Mouse (Mus musculus) neutrophil, adult 65 days (primary cell): ENCODE data around the gene Fam118b. TPM values are rescaled to one million over a fixed set of nuclear protein-coding genes. Genes with fewer than 3 reads are reported as not detected.

Experiments
- total RNA-seq: library from RNA; stranded (reverse); gene quantifications from 2 replicates; pipeline ENCODE4 v1.2.4, GENCODE M21; 2023

Gene Fam118b
- 9.4 and 9.8 TPM in 2 replicates for total RNA-seq

DNA sequence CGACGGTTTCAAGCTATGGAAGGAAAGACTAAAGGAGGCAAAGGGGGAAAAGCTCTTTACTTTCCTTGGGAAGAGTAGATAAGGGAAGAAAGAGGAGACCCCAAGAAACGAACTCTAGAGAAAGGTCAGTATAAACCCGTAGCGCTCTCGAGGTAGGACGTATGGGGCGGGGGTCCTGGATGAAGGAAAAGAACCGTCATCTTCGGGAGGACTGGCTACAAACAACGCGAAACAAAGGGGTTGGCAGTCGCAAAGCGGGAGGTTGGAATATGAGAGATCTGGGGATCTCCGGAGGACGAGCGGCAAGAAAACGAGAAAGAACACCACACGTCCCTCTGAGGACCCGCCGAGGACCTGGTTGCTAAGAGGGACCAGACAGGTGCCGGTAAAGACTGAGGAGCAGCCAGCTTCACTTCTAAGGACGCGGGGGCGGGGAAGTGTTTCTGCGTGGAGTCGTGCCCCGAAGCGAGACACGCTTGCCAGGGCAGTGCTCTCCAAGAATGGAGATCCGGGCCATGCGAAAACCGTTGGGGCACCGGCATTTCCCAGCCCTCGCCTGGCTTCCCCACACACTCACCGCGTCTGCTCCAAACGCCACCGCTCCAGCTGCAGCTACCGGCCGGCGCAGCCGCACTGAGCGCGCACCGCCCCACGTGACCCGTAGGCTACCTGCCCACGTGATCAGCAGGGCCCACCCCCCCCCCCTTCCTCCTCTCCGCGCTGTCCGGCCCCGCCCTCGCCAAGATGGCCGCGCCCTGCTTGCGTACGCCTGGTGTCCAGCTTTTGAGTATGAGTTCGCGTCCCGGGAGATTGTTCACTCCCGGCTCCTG, at the start of gene Fam118b, which contains the start of gene Rpusd4:
TSS of gene Fam118b (minus strand) at position 660 of the 830 bp plus-strand sequence.
TSS of gene Rpusd4 (plus strand) at position 720 of the 830 bp plus-strand sequence.

DNA sequence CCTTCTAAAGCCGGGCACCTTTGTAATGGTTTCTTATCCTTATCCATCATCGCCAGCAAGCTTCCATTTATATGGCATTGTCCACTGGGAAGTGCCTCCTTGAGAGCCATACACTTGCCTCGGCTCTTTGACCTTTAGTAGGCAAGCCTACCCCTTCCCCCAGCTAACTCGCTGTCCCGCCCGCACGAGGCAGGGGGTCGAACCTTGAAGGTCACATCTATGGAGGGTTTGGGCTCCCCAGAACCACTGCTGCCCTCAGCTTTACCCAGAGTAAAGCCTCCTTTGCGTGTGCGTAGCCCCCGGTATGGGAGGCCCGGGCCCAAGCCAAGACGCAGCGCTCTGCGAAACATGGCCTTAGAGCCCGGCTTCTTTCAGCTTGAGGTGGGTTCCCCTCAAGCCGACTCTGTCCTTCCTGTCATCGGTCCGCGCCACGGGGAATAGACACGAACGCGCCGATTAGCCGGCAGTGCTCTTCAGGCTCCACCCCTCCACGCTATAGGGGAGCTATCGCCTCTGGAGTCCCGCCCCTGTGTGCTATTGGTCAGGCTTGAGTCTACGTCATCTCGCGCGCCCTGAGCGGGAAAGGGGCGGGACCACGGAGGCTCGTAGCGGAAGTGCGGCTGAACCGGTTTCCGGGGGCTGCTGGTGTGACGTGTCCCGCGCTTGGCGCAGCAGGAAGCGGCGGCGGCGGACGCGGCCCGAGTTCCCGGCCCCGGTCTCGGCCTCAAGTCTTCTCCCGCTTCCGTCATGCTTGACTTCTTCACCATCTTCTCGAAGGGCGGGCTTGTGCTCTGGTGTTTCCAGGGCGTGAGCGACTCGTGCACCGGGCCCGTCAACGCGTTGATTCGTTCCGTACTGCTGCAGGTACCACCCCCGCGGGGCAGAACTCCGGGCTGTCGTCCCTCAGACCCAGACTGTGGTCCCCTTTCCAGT, 56.8 kb downstream of the Fam118b start, which contains the start of gene Foxred1:
TSS of gene Foxred1 (minus strand) at position 514 of the 933 bp plus-strand sequence.

DNA sequence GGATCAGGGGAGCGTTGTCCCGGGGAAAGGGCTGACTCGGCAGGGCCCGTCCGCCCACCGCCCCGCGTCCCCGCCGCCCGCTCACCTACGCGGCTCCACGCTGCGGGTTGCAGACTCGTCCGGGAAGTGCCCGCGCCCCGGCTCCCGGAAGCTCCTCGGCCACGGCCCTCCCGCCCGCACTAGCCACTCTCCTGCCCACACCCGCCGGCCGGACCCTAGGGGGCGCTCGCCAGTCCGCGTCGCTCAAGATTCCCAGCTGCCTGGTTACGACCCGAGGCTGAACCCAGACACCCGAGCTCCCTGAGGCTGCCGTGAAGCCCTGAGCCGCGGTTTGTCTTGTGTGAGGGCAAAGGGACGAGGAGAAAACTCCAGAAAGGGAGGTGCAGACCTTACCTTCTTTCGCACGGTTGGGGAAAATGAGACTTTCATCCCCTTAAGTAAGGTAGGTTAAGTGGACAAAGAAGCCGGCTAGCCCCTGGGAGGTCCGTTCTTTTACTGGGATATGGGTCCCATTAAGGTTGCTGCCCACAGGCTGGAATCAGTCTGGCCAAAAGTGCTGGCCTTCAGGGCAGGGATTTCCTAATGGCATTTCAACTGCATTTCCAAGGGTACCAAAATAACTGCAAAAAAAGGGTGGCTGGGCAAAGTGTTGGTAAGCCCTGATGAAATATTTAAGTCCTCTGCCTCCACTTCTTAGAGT, 67.7 kb downstream of the Fam118b start, which contains the start of the genes Srpr and Tirap:
TSS of gene Srpr (plus strand) at position 404 of the 700 bp plus-strand sequence.
TSS of gene Tirap (minus strand) at position 520 of the 700 bp plus-strand sequence.

DNA sequence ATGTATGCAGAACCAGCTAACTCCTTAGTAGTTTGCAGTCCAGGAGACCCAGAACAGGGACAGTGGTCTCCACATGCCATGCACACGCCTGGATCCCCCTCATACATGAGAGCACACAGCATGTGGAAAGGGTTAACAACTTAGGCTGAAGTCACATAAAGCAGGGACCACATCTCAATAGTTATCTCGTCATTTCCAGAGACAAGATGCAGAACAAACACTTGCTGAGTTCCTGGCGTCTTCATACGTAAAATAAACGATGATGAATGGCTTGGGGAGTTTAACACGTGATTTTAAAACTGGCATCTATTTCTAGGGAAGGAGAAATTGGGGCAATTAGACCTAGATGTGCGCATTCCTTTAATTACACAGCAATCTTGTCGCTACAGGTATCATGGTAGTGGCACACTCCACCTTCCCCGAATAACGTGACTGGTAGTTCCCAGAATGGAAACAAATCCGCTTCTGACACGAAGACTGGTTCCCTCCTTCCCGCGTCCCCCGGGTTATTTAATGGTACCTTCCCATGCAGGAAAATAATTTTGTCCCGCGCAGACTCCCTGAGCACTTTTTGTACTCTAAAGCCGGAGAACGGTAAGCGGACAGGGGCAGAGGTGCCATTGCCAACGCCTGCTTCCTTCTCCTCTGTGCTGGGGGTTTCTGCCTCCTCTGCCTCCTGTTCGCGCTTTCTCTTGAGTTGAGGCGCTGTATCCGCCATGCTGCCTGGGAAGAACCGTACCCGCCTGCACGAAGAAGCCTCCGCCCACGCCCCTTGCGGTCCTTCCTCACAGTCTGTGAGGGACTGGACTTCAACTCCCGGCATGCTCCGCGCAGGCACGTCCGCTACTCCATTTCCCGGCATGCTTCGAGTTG, 92.1 kb downstream of the Fam118b start, which contains the start of gene Dcps:
TSS of gene Dcps (minus strand) at position 811 of the 873 bp plus-strand sequence.

Other genes with a start within 250 kb of the Fam118b start
- gene St3gal4, start 148.5 kb downstream of the Fam118b start, total RNA-seq: 62.7 and 72.2 TPM in 2 replicates
- gene Dcps, start 91.7 kb downstream of the Fam118b start, total RNA-seq: 14.4 and 15.9 TPM in 2 replicates
- 88.2 and 104 TPM in 2 replicates for gene Srpr, start 67.6 kb downstream of the Fam118b start, total RNA-seq
- 60.8 and 66.7 TPM in 2 replicates for gene Tirap, start 67.5 kb downstream of the Fam118b start, total RNA-seq
- 18.9 and 19.3 TPM in 2 replicates for gene Foxred1, start 56.8 kb downstream of the Fam118b start, total RNA-seq
- 8.4 and 10.0 TPM in 2 replicates for gene Rpusd4, start 60 bp upstream of the Fam118b start, total RNA-seq
- gene Cdon, start 153.3 kb upstream of the Fam118b start, total RNA-seq: 0.45 and 2.4 TPM in 2 replicates